Mouse (Mus musculus) gastrocnemius, postnatal 14 days (tissue): ENCODE measurements at regions not wholly inside any gene's neighbourhood (a gene's known extent, or its start where the extent isn't known, plus 50 kb on each side); places are given as distances from the start of the nearest gene placed in this dataset.
A peak's percentile ranks its signal among the peaks of the same experiment; 100 is the strongest.
"Not testable (repeated sequence)": the region's sequence is repeated elsewhere in the genome, so short reads cannot be mapped to it uniquely, and the experiment has no call there.

ENCODE experiments used
- DNase-seq: peaks from one replicate; pipeline ENCODE4 v3.0.0; 2021; ENCODE audit warnings: mixed read lengths
- intact Hi-C: fragments of 180-260 bp; cut with DNase I; formaldehyde crosslinking; loops from one replicate; pipeline ENCODE4 v1.15.1; 2025; ENCODE audit warnings: low total_unique reads

DNA sequence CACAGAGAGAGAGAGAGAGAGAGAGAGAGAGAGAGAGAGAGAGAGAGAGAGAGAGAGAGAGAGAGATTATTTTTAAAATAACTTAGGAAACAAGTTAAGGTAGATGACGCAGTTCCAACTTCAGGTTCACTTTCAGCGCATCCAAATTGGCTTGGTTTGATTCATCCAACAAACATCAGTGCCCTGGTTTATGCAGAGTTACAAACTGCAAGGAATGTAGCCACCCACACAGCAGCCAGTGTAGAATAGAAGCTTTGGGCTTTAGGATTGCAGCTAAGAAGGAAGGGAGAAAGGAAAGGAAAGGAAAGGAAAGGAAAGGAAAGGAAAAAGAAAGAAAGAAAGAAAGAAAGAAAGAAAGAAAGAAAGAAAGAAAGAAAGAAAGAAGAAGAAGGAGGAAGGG lies 56.9 kb upstream of the Akap13 start:
- DNase-seq, intact Hi-C loops: not testable (repeated sequence)

DNA sequence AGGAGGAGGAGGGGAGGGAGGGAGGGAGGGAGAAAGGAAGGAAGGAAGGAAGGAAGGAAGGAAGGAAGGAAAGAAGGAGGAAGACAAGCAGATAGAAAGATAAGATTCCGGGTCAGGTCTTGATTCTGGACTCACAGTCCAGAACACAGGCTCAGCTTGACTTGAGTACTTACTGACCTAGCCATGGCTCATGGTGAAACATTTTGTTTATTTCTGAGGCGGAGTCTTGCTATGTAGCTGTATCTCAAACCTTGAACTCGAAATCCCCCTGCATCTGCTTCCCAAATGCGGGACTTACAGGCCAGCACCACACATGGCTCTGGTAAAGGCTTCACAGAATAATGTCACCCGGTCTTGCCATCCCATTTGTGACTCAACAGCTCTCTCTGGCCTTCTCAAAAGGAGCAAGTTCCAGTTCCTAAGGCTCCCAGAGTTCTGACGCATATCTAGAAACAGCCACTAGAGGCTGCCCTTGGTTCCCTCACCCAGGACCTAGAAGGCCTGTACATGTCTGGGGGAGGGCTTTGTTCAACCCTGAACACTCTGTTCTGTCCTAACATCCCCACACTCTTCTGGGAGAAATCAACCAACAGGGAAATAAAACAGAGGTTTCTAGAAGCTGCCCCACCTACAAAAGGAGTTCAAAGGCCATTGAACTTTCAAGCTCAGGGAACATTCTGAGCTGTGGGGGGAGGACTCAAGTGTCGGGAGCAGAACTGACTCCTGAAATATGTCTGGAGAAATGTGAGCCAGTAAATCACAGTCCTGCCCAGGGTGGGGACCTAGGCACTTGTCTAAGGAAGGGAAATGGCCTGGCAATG lies 56.2 kb upstream of the Akap13 start:
- intact Hi-C loops = no loop called here
- DNase-seq = peak; percentile 59

DNA sequence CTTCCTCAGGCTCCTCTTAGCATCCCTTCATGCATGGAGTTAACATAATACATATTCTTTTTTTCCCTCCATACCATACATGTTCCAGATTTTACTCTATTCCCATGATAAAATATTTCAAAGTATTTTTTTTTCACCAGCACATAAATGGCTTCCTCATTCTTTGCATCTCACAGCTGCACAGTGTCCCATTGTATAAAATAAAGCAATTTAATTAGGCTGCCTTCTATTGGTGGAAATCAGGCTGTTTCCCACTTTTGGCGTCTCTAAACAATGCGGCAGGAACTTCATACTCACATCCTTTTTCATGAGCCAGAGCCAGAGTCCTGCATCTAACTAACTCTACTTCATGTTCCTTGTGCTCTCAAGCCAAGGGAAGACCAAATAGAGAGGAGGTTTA lies 54.9 kb upstream of the Akap13 start:
- intact Hi-C loops = loop anchor here (5.0 kb wide), 1 partner anchor 157 kb away; no protein-coding TSS in a partner anchor
- DNase-seq = no peak

DNA sequence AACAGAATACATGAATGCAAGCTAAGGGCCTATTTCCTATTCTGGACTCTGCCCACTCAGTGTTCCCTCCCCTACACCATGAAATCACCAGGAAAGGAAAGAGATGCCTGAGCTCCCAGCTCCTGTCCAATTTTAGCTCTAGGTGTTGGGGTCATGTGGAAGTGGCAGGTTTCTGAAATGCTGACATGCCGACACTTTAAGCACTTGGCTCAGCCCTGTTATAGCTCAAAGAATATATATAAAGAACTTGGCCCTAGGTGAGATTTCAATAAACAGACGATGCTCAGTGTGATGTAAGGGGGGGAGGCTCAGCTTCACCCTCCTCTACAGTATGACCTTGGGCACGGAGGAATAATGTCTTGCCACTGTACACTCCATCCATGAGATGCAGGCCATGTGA lies 50.4 kb upstream of the Akap13 start:
- DNase-seq = no peak
- intact Hi-C loops = loop anchor here (5.0 kb wide), 1 partner anchor 152 kb away; no protein-coding TSS in a partner anchor
